Mouse (Mus musculus) ES-E14 (cell line): ENCODE results near the gene Qsox1. TPM values are rescaled to one million over a fixed set of nuclear protein-coding genes. Genes with fewer than 3 reads are reported as not detected.

Experiments
- DNase-seq: peaks from one replicate; pipeline ENCODE4 v3.0.0-alpha.2; 2013; ENCODE audit warnings: low read depth, low spot score
- H3K27ac ChIP-seq: 2 replicates; pipeline ENCODE4 v1.5.1; 2012; ENCODE audit warnings: low read depth, mild to moderate bottlenecking, low read length, moderate library complexity, mixed read lengths; ENCODE audit not compliant: poor library complexity, insufficient read depth, severe bottlenecking
- H3K36me3 ChIP-seq: 2 replicates; pipeline ENCODE4 v1.6.1; 2012; ENCODE audit warnings: mild to moderate bottlenecking, low read length, moderate library complexity, mixed read lengths; ENCODE audit not compliant: control insufficient read depth, poor library complexity, insufficient read depth, severe bottlenecking
- H3K4me1 ChIP-seq, 2 experiments: fragments of 150-350 bp in 1 of 2; sonication (generic) in 1 of 2; 2 replicates each; pipeline ENCODE4 v1.6.1; 2012; ENCODE audit warnings: low read length in 2 of 2, mild to moderate bottlenecking in 1 of 2, mixed read lengths in 1 of 2; ENCODE audit not compliant: control insufficient read depth in 2 of 2, insufficient read depth in 2 of 2, poor library complexity in 1 of 2
- H3K4me3 ChIP-seq, 2 experiments: fragments of 150-350 bp in 1 of 2; sonication (generic) in 1 of 2; 2 replicates each; pipeline ENCODE4 v1.5.1; 2012; ENCODE audit warnings: low read length in 2 of 2, low read depth in 1 of 2, mild to moderate bottlenecking in 1 of 2, mixed read lengths in 1 of 2; ENCODE audit not compliant: insufficient read depth in 1 of 2, poor library complexity in 1 of 2, severe bottlenecking in 1 of 2
- H3K9ac ChIP-seq: 2 replicates; pipeline ENCODE4 v1.6.1; 2012; ENCODE audit warnings: low read depth, mild to moderate bottlenecking, low read length, mixed read lengths; ENCODE audit not compliant: poor library complexity, insufficient read depth, severe bottlenecking
- H3K9me3 ChIP-seq: fragments of 150-350 bp; sonication (generic); 2 replicates; pipeline ENCODE4 v1.6.1; 2012; ENCODE audit warnings: low read depth, mild to moderate bottlenecking, low read length; ENCODE audit not compliant: control insufficient read depth, insufficient read depth
- CHD2 ChIP-seq: IDR thresholded peaks from 2 replicates; pipeline ENCODE4 v1.6.1; 2014; ENCODE audit warnings: mild to moderate bottlenecking, low read depth, low read length, inconsistent platforms
- HCFC1 ChIP-seq: IDR thresholded peaks from 2 replicates; pipeline ENCODE4 v1.6.1; 2012; ENCODE audit warnings: low read length, inconsistent platforms, borderline replicate concordance; ENCODE audit not compliant: insufficient read depth
- MAFK ChIP-seq: IDR thresholded peaks from 2 replicates; pipeline ENCODE4 v1.6.1; 2014; ENCODE audit warnings: mild to moderate bottlenecking, low read depth, low read length, inconsistent platforms; ENCODE audit not compliant: insufficient read depth
- ZC3H11A ChIP-seq: IDR thresholded peaks from 2 replicates; pipeline ENCODE4 v1.6.1; 2012; ENCODE audit warnings: low read depth, mild to moderate bottlenecking, inconsistent platforms, low read length, borderline replicate concordance
- ZNF384 ChIP-seq: IDR thresholded peaks from 2 replicates; pipeline ENCODE4 v1.6.1; 2012; ENCODE audit warnings: low read depth, low read length, inconsistent platforms
- in situ Hi-C, 2 experiments: fragments of 600-800 bp; cut with MboI; formaldehyde crosslinking; loops; one replicate each; pipeline ENCODE4 v1.15.1; 2025; ENCODE audit warnings: low sequenced_read_pairs in 2 of 2, inconsistent platforms in 1 of 2; ENCODE audit not compliant: unreplicated experiment in 2 of 2
- total RNA-seq: library from RNA; depleted of rRNA; stranded (reverse); fragments of 300-350 nt; gene quantifications from 2 replicates; pipeline ENCODE4 v1.2.3, GENCODE M21; 2012

The Qsox1 gene
- total RNA-seq, 1 experiment = 38.1 TPM

DNA sequence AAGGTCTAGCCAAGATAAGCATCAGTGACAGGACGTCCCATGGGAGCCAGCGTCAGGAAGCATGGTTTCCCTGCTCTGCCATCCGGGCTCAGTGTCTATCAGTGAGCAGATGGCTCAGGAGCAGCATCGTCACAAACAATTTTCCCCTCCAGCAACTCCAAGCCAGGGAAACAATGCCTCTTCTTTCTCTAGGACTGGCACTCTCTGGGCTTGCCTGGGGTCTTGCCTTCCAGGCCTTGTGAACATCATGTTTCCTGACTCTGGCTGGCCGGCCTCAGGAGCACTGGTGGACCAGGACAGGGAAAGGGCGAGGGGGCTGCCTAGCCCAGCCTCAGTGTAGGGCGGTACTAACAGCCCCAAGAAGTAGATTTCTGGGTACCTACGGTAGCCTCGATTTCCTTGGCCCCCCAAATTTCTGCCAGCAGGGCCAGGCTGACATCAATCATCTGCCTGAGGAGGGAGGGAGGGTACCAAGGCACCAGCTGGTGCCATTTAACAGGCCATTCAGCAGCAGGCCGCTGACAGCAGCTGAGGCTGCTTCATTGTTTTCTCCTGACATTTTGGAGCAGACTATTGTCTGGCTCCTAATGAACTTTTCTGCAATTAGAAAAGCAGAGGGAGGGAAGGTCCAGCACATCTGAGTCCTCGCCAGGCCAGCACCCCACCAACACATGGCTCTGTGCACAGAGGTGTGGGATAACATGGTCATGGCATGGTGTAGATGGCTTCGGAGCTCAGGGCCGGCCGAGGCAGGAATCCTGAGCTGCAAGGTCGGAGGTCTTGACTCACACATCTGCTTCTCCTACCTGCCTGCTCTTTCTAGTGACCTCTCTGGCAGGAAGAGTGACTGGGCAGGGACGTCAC is 22.3 kb downstream of the Qsox1 start:
- H3K4me3 ChIP-seq = no peak overlapping the region
- in situ Hi-C loops = no loop called here
- no peak overlapping the region; the same call in 1 of the 2 replicates for H3K27ac ChIP-seq
- H3K9me3 ChIP-seq = no peaks in the 10 kb centered on the region
- H3K36me3 ChIP-seq = no peaks in the 10 kb centered on the region
- H3K4me1 ChIP-seq = no peaks in the 10 kb centered on the region
- no peak overlapping the region for H3K9ac ChIP-seq
- TF ChIP-seq ZNF384 = no peak
- TF ChIP-seq CHD2 = no peak
- no peak for TF ChIP-seq ZC3H11A
- TF ChIP-seq MAFK = no peak
- TF ChIP-seq HCFC1 = no peak
- no peak for DNase-seq

DNA sequence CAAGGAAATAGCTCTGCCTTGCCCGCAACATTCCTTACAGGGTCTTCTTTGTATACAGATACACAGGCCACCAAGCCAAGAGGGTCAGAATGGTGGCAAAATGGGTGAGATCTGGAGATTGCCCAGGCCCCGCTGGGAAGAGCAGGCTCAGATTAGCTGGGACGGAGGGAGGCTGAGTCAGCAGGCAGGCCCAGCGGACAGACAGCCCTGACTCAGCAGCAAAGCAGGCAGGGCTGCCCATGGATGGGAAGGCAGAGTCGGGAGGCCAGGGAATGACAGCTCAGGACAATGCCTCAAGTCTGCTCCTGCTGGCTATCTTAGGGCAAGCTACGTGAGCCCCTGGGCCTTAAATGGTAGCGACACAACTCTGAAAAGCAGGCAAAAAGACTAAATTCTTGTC is 26.8 kb downstream of the Qsox1 start:
- no peak overlapping the region; the same call in 1 of the 2 replicates for H3K9ac ChIP-seq
- H3K9me3 ChIP-seq = no peaks in the 10 kb centered on the region
- no peak overlapping the region for H3K27ac ChIP-seq
- no peak for DNase-seq
- TF ChIP-seq ZC3H11A (no peak), HCFC1 (no peak), MAFK (no peak), CHD2 (no peak), ZNF384 (no peak)
- no peaks in the 10 kb centered on the region for H3K4me1 ChIP-seq
- H3K4me3 ChIP-seq = no peak overlapping the region
- in situ Hi-C loops = no loop called here
- no peaks in the 10 kb centered on the region; the same call in 1 of the 2 replicates for H3K36me3 ChIP-seq

DNA sequence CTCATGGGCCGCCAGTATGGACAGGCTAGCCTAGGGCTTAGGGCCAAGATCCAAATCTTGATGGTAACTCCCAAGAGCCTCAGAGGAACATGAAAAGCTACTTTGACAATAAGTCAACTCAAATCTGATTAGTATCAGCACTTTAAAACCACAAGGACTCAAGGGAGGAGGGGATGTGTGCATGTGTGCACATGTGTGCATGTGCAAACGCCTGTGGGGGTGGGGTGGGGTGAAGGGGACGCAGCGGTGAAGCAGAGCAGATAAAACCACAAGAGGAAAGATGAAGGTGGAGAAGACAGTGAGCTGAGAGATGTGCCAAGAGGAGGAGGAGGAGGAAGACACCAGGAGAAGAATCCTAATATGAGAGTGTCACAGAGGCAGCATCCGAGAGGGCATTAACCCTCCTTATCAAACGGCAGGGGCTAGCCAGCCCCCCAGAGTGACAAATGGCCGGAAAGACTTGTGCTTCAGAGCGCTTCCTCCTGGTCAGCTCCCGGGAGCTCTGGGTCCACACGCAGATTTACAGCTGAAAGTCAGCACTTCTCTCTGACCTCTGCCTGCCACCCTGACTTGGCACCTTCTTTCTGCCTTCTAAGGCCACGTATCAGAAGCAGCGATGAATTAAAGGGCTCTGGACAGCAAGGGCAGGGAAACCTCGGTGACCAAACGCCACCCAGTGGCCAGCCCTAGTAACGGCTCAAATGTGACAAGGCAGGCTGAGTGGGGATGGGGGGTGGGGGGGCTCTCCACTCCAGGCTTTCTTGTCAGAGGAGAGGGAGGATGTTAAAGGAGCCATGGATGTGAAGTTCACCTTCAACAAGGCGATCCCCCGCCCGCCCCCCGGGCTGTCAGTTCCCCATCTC is 28.1 kb downstream of the Qsox1 start:
- in situ Hi-C loops = no loop called here
- TF ChIP-seq ZNF384 = no peak
- TF ChIP-seq HCFC1 = no peak
- TF ChIP-seq ZC3H11A = no peak
- no peak for TF ChIP-seq CHD2
- no peak for TF ChIP-seq MAFK
- DNase-seq = peak; percentile 24
- Histone ChIP-seq H3K36me3 (no peaks in the 10 kb centered on the region; the same call in 1 of the 2 replicates), H3K27ac (no peak overlapping the region), H3K9ac (no peak overlapping the region), H3K4me1 (no peaks in the 10 kb centered on the region), H3K9me3 (no peaks in the 10 kb centered on the region), H3K4me3 (no peak overlapping the region)

DNA sequence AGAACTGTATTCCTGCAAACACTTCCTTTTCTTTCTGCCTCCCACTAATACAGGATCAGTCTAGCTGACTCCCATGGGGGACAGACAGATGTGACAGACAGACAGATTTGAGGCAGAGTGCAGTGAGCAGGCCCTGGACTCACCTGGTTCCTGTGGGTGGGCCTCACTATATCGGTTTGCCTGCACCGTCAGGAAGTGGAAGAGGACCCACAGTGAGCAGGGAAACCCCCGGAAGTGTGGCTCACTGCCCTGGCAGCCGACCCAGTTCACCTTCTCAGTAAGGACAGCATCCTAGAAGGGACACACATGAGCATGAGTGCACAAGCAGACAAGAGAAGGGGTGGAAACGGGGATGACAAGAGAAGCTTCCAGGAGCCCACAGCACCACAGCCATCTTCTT is 30.3 kb downstream of the Qsox1 start:
- no peak for DNase-seq
- H3K9ac ChIP-seq = no peak overlapping the region
- no peak overlapping the region for H3K27ac ChIP-seq
- in situ Hi-C loops = no loop called here
- no peak overlapping the region for H3K4me3 ChIP-seq
- H3K36me3 ChIP-seq = no peaks in the 10 kb centered on the region; the same call in 1 of the 2 replicates
- TF ChIP-seq HCFC1 (no peak), MAFK (no peak), ZNF384 (no peak), ZC3H11A (no peak), CHD2 (no peak)
- no peaks in the 10 kb centered on the region for H3K4me1 ChIP-seq
- no peaks in the 10 kb centered on the region for H3K9me3 ChIP-seq
